Mouse (Mus musculus) CH12.LX (cell line): ENCODE measurements around the gene Jup. TPM values are rescaled to one million over a fixed set of nuclear protein-coding genes. Genes with fewer than 3 reads are reported as not detected.

Experiments
- DNase-seq: peaks from one replicate; pipeline ENCODE4 v3.0.0-alpha.2; 2013; ENCODE audit errors: extremely low read depth
- H3K27ac ChIP-seq: 2 replicates; pipeline ENCODE4 v1.5.1; 2012; ENCODE audit warnings: low read depth, mild to moderate bottlenecking, control low read depth, moderate library complexity; ENCODE audit not compliant: insufficient read depth
- H3K27me3 ChIP-seq: replicated peaks from 2 replicates; pipeline ENCODE3; 2012; ENCODE audit warnings: inconsistent platforms
- H3K36me3 ChIP-seq, 2 experiments: replicated peaks in 1 of 2; 2 replicates each; pipeline versions ENCODE3 to v1.6.1; 2012; ENCODE audit warnings: inconsistent platforms in 1 of 2, low read length in 1 of 2, mild to moderate bottlenecking in 1 of 2, mixed read lengths in 1 of 2, moderate library complexity in 1 of 2; ENCODE audit not compliant: control insufficient read depth in 1 of 2, insufficient read depth in 1 of 2
- H3K4me1 ChIP-seq, 2 experiments: 2 replicates each; pipeline ENCODE4 v1.6.1; 2012; ENCODE audit warnings: inconsistent platforms in 1 of 2, moderate library complexity in 1 of 2; ENCODE audit not compliant: insufficient read depth in 2 of 2, control insufficient read depth in 1 of 2
- H3K4me2 ChIP-seq: 2 replicates; pipeline ENCODE4 v1.6.1; 2012; ENCODE audit warnings: low read depth, mild to moderate bottlenecking, control low read depth; ENCODE audit not compliant: poor library complexity, insufficient read depth, severe bottlenecking
- H3K4me3 ChIP-seq, 3 experiments: fragments of 150-350 bp in 1 of 3; sonication (generic) in 1 of 3; replicated peaks in 1 of 3; 2 replicates each; pipeline versions ENCODE3 to v1.5.1; 2011 to 2012; ENCODE audit warnings: low read depth in 2 of 3, low read length in 2 of 3, mild to moderate bottlenecking in 2 of 3, moderate library complexity in 2 of 3, control low read depth in 1 of 3, improper control_type of control experiment in 1 of 3, inconsistent platforms in 1 of 3, mixed read lengths in 1 of 3; ENCODE audit not compliant: poor library complexity in 1 of 3
- H3K79me2 ChIP-seq: replicated peaks from 2 replicates; pipeline ENCODE4 v1.6.1; 2012; ENCODE audit warnings: mild to moderate bottlenecking, moderate library complexity; ENCODE audit not compliant: control insufficient read depth, poor library complexity, insufficient read depth, severe bottlenecking; ENCODE audit errors: extremely low read depth
- H3K9ac ChIP-seq: 2 replicates; pipeline ENCODE4 v1.6.1; 2012; ENCODE audit warnings: low read depth, mild to moderate bottlenecking, control low read depth, moderate library complexity; ENCODE audit not compliant: insufficient read depth
- H3K9me3 ChIP-seq: replicated peaks from 2 replicates; pipeline ENCODE3; 2012; ENCODE audit warnings: low read length, inconsistent platforms, mixed read lengths
- CTCF ChIP-seq, 2 experiments: IDR thresholded peaks in 1 of 2; conservative IDR thresholded peaks in 1 of 2; 2 replicates each; pipeline ENCODE4 v1.5.1; 2011 to 2012; ENCODE audit warnings: low read depth in 2 of 2, low read length in 2 of 2, improper control_type of control experiment in 1 of 2, inconsistent platforms in 1 of 2, mild to moderate bottlenecking in 1 of 2, moderate library complexity in 1 of 2
- ELF1 ChIP-seq: IDR thresholded peaks from 2 replicates; pipeline ENCODE4 v1.6.1; 2014; ENCODE audit warnings: low read depth, mild to moderate bottlenecking, inconsistent platforms, low read length, improper control_type of control experiment
- GABPA ChIP-seq: IDR thresholded peaks from 2 replicates; pipeline ENCODE4 v1.6.1; 2012; ENCODE audit warnings: low read depth, low read length, improper control_type of control experiment, inconsistent platforms; ENCODE audit not compliant: insufficient replicate concordance
- IRF4 ChIP-seq: IDR thresholded peaks from 2 replicates; pipeline ENCODE4 v1.6.1; 2014; ENCODE audit warnings: low read depth, mild to moderate bottlenecking, inconsistent platforms, low read length, improper control_type of control experiment
- JUND ChIP-seq: conservative IDR thresholded peaks from 2 replicates; pipeline ENCODE4 v1.6.1; 2011; ENCODE audit warnings: low read depth, low read length, improper control_type of control experiment
- MAFK ChIP-seq: IDR thresholded peaks from 2 replicates; pipeline ENCODE4 v1.6.1; 2011; ENCODE audit warnings: low read length, improper control_type of control experiment; ENCODE audit not compliant: insufficient replicate concordance
- MAX ChIP-seq: IDR thresholded peaks from 2 replicates; pipeline ENCODE4 v1.6.1; 2011; ENCODE audit warnings: low read length, improper control_type of control experiment
- MAZ ChIP-seq: IDR thresholded peaks from 2 replicates; pipeline ENCODE4 v1.6.1; 2012; ENCODE audit warnings: low read depth, mild to moderate bottlenecking, inconsistent platforms, low read length, improper control_type of control experiment, moderate library complexity
- NELFE ChIP-seq: IDR thresholded peaks from 2 replicates; pipeline ENCODE4 v1.6.1; 2011; ENCODE audit warnings: low read depth, low read length, improper control_type of control experiment
- PAX5 ChIP-seq: IDR thresholded peaks from 2 replicates; pipeline ENCODE4 v1.6.1; 2012; ENCODE audit warnings: low read length, inconsistent platforms, mixed read lengths
- RAD21 ChIP-seq: IDR thresholded peaks from 2 replicates; pipeline ENCODE4 v1.6.1; 2011; ENCODE audit warnings: low read depth, mild to moderate bottlenecking, low read length, improper control_type of control experiment, moderate library complexity
- RCOR1 ChIP-seq: conservative IDR thresholded peaks from 2 replicates; pipeline ENCODE4 v1.6.1; 2012; ENCODE audit warnings: low read depth, mild to moderate bottlenecking, inconsistent platforms, low read length, improper control_type of control experiment
- SMC3 ChIP-seq: IDR thresholded peaks from 2 replicates; pipeline ENCODE4 v1.6.1; 2011; ENCODE audit warnings: low read depth, low read length, improper control_type of control experiment
- ZKSCAN1 ChIP-seq: IDR thresholded peaks from 2 replicates; pipeline ENCODE4 v1.6.1; 2012; ENCODE audit warnings: low read depth, inconsistent platforms, low read length, improper control_type of control experiment, borderline replicate concordance
- ZNF384 ChIP-seq: IDR thresholded peaks from 2 replicates; pipeline ENCODE4 v1.6.1; 2012; ENCODE audit warnings: low read depth, low read length, improper control_type of control experiment, inconsistent platforms
- dilution Hi-C: fragments of 300-500 bp; cut with MboI; formaldehyde crosslinking; loops from 2 replicates; pipeline ENCODE4 v1.14.3; 2020; ENCODE audit warnings: low sequenced_read_pairs; ENCODE audit not compliant: extremely low pct_unique_long_range_greater_than_20kb, extremely low pct_ligation_motif_present
- in situ Hi-C: fragments of 300-500 bp; cut with MboI; formaldehyde crosslinking; loops from 3 replicates; pipeline ENCODE4 v1.14.3; 2019; ENCODE audit warnings: low sequenced_read_pairs, low pct_ligation_motif_present, low pct_unique_long_range_greater_than_20kb, mixed read lengths
- polyA plus RNA-seq: library from polyadenylated mRNA; unstranded; fragments of >175 nt; gene quantifications from 2 replicates; pipeline ENCODE4 v1.2.1, GENCODE M21; 2012; ENCODE audit warnings: low read depth; ENCODE audit not compliant: insufficient read length
- total RNA-seq, 2 experiments: library from RNA; depleted of rRNA; stranded (reverse); fragments of 300-350 nt in 1 of 2; fragments of >200 nt in 1 of 2; gene quantifications; 2 replicates each; pipeline ENCODE4 v1.2.3; 2012 to 2014

Jup gene
- total and polyA plus RNA-seq, 3 experiments, result 0.68 to 1.4 (median 1.1) TPM

- Histone ChIP-seq H3K4me1 (peaks cover 22 to 38% of the 10 kb centered on the region in 2 experiments), H3K4me2 (no peak overlapping the region), H3K79me2 (no peaks in the 10 kb centered on the region), H3K9me3 (no peaks in the 10 kb centered on the region), H3K27me3 (peaks cover 89% of the 10 kb centered on the region)
- in situ Hi-C loops, result no loop called here
- dilution Hi-C loops, result no loop called here
- TF ChIP-seq ZNF384, result no peak
- no peak for TF ChIP-seq JUND
- no peak for TF ChIP-seq PAX5
- TF ChIP-seq RCOR1, result no peak
- TF ChIP-seq MAZ, result no peak
- TF ChIP-seq MAX, result no peak
- TF ChIP-seq NELFE, result no peak
- no peak for TF ChIP-seq MAFK
- TF ChIP-seq GABPA, result no peak
- no peak for TF ChIP-seq CTCF (conservative IDR thresholded peaks at IDR 0.05 in 1 of 2, IDR thresholded peaks at IDR 0.05 in 1 of 2; ENCODE audit: low read depth in 2 of 2, low read length in 2 of 2)
- TF ChIP-seq ZKSCAN1, result no peak
- TF ChIP-seq SMC3, result no peak
- no peak for TF ChIP-seq RAD21
- no peak for TF ChIP-seq ELF1
- TF ChIP-seq, all 38 proteins: peak for 0
- H3K4me3 ChIP-seq, result no peak overlapping the region
- no peak overlapping the region for H3K27ac ChIP-seq
- no peak for DNase-seq
- H3K36me3 ChIP-seq, result no peaks in the 10 kb centered on the region
- no peak overlapping the region for H3K9ac ChIP-seq
These were observed 1.5 kb downstream of the Jup start for GRCm38 (mm10) chr11:100395861-100396631.

- TF ChIP-seq IRF4 (peak; percentile 43; the same call in 1 of the 2 replicates), ELF1 (no peak)
- H3K9ac ChIP-seq, result no peak overlapping the region
- H3K27ac ChIP-seq, result no peak overlapping the region
- H3K4me3 ChIP-seq, result no peak overlapping the region
- no peak overlapping the region for H3K4me2 ChIP-seq
- peaks cover 22 to 30% of the 10 kb centered on the region in 2 experiments for H3K4me1 ChIP-seq
- dilution Hi-C loops, result no loop called here
- H3K36me3 ChIP-seq, result no peaks in the 10 kb centered on the region
- no peaks in the 10 kb centered on the region for H3K9me3 ChIP-seq
- DNase-seq, result no peak
- H3K79me2 ChIP-seq, result no peaks in the 10 kb centered on the region
- in situ Hi-C loops, result no loop called here
- H3K27me3 ChIP-seq, result peaks cover 87% of the 10 kb centered on the region
These were observed 2.4 kb downstream of the Jup start for GRCm38 (mm10) chr11:100395200-100395599.
